Mouse (Mus musculus) heart, embryonic 11.5 days (tissue): Measurements from ENCODE around the gene Sephs2. TPM values are rescaled to one million over a fixed set of nuclear protein-coding genes. Genes with fewer than 3 reads are reported as not detected.
A peak's percentile ranks its signal among the peaks of the same experiment; 100 is the strongest.

ENCODE experiments used
- ATAC-seq: fragments of 200-750 bp; cut with Nextera tagmentation; replicated peaks from 2 replicates; pipeline ENCODE4 v1.8.0; 2017; ENCODE audit warnings: moderate library complexity; ENCODE audit not compliant: insufficient number of reproducible peaks, low FRiP score, low TSS enrichment
- H3K27ac ChIP-seq: fragments of 300-500 bp; sonication (generic); 2 replicates; pipeline ENCODE4 v1.5.1; 2014; ENCODE audit warnings: mild to moderate bottlenecking, low read depth, low read length
- H3K27me3 ChIP-seq: fragments of 300-500 bp; sonication (generic); 2 replicates; pipeline ENCODE4 v1.6.1; 2014; ENCODE audit warnings: mild to moderate bottlenecking, low read length, mixed read lengths; ENCODE audit not compliant: control insufficient read depth, insufficient read depth
- H3K36me3 ChIP-seq: fragments of 300-500 bp; sonication (generic); 2 replicates; pipeline ENCODE4 v1.6.1; 2014; ENCODE audit warnings: mild to moderate bottlenecking, low read length, moderate library complexity, mixed read lengths; ENCODE audit not compliant: control insufficient read depth, insufficient read depth
- H3K4me1 ChIP-seq: fragments of 300-500 bp; sonication (generic); 2 replicates; pipeline ENCODE4 v1.6.1; 2014; ENCODE audit warnings: low read length; ENCODE audit not compliant: control insufficient read depth, insufficient read depth
- H3K4me2 ChIP-seq: fragments of 300-500 bp; sonication (generic); 2 replicates; pipeline ENCODE4 v1.6.1; 2014; ENCODE audit warnings: mild to moderate bottlenecking, moderate library complexity
- H3K4me3 ChIP-seq: fragments of 300-500 bp; sonication (generic); 2 replicates; pipeline ENCODE4 v1.5.1; 2014; ENCODE audit warnings: low read depth, low read length
- H3K9ac ChIP-seq: fragments of 300-500 bp; sonication (generic); 2 replicates; pipeline ENCODE4 v1.6.1; 2014; ENCODE audit warnings: mild to moderate bottlenecking, low read depth, low read length, moderate library complexity
- H3K9me3 ChIP-seq: fragments of 300-500 bp; sonication (generic); replicated peaks from 2 replicates; pipeline ENCODE4 v1.6.1; 2016; ENCODE audit warnings: low read length; ENCODE audit not compliant: control insufficient read depth
- WGBS: fragments of 180-500 bp; shearing (Covaris S2); extraction: QIAGEN DNeasy Blood & Tissue Kit; methylation state at CpG from one replicate; pipeline ENCODE4 v1.1.7; 2014; ENCODE audit not compliant: insufficient replicate concordance; 5-methylcytosine and 5-hydroxymethylcytosine counted together
- polyA plus RNA-seq: library from polyadenylated mRNA; unstranded; fragments of >200 nt; fragmentation: Nextera tagmentation; extraction: Ambion mirVana; gene quantifications from 2 replicates; pipeline ENCODE4 v1.2.1, GENCODE M21; 2014

Gene Sephs2
- polyA plus RNA-seq, 1 experiment from 2014 or later: 87.8 TPM

DNA sequence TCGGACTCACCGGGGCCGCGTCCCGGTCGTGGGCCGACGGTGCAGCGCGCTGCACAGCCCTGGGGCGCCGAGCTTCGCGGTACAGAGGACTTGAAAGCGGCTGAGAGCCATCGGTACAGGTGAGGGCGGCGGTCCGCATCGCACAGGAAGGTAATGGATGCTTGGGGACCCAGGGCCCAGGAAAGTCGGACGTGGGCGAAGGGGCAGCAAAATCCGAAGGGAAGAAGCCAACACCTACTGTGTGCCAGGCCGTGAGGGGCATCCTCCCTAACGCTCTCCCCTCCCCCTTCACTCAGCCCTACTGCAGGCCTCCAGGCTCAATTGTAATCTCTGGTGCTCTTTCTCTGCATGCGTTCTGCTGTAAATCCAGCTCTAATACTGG is 40.5 kb downstream of the Sephs2 start:
- peak overlapping the region; percentile 99 for H3K27ac ChIP-seq
- H3K27me3 ChIP-seq: no peaks in the 10 kb centered on the region
- no peaks in the 10 kb centered on the region for H3K9me3 ChIP-seq
- under 1% methylated on average over 27 of the region's 27 CpGs for WGBS
- H3K4me2 ChIP-seq: peak overlapping the region; percentile 85
- peaks cover 16% of the 10 kb centered on the region for H3K4me1 ChIP-seq
- peaks cover 29% of the 10 kb centered on the region for H3K36me3 ChIP-seq
- peak overlapping the region; percentile 98 for H3K9ac ChIP-seq
- H3K4me3 ChIP-seq: peak overlapping the region; percentile 98
- peak; percentile 13 for ATAC-seq

DNA sequence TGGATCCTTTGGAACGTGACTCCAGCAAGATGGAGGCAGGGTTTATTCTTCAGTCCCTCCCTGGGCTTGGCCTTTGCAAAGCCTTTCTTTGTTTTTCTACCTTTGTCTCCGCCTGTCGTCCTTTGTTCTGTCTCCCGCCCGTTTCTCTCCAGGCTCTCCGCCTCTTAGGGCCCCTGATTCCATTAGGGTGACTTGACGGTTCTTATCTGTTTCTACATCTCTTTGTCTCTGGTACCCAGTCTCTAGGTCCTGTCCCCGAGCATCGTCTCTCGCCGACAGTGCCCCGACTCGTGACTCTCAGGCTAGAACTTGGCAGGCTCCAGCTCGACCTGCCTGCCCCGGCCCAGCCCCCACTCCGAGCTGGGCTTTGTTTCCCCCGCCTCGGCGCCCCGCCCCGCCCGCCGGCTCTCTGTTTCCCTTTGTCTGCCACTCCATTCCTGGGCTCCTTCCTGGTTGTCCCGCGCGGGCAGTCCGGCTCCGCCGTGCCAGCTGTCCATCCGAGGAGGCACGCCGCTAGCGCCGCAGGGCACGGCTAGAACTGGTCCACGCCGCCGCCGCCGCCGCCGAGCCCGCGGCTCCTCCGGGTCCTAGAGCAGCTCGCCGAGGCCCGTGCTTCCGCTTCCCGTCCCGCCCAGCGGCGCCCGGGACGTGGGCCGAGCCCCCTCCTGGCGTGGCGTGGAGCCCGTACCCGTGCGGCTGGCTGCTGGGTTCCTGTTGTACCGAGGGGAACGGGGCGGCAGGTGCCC is 41.1 kb downstream of the Sephs2 start, which contains the start of the genes Zfp553 and Sept1:
TSS of gene Zfp553 (plus strand) at position 440 of the 746 bp plus-strand sequence.
TSS of gene Sept1 (minus strand) at position 509 of the 746 bp plus-strand sequence.
- peak within 1 kb of the TSS; percentile 85 for H3K4me2 ChIP-seq
- under 1% methylated on average over 63 of the region's 64 CpGs for WGBS
- no peaks in the 10 kb centered on the region for H3K27me3 ChIP-seq
- H3K9ac ChIP-seq: peak within 1 kb of the TSS; percentile 98
- H3K4me3 ChIP-seq: peak within 1 kb of the TSS; percentile 98
- peak within 1 kb of the TSS; percentile 99 for H3K27ac ChIP-seq
- H3K36me3 ChIP-seq: peaks cover 24% of the 10 kb centered on the region
- H3K9me3 ChIP-seq: no peaks in the 10 kb centered on the region
- H3K4me1 ChIP-seq: peaks cover 16% of the 10 kb centered on the region
- ATAC-seq: peak; percentile 86

DNA sequence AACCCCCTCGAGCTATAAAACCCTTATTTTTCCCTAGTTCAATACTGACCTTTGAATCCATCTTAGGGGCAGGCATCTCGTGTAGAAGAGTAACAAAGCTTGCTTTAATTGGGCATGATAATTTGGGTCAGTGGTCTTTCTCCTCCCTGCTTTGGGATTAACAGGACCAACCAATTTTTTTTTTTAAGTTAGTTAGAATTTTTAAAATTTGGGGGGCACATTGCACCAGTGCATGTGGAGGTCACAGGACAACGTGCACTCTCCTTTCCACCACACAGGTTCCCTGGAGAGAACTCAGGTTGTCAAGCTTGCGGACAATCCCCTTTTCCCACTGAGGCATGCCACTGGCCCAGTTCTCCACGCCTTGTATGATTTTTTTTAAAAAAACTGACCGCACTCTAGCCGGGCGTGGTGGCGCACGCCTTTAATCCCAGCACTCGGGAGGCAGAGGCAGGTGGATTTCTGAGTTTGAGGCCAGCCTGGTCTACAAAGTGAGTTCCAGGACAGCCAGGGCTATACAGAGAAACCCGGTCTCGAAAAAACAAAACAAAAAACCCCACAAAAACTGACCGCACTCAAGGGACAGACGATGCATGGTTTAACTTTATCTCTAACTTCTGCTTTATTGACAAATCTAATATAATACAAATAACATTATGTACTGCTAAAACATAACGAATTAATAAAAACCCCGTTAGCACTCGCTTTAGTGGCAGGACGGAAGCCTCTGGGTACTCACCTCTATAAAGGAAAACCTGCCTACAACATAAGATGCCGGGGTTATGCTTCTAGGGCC is 41.8 kb downstream of the Sephs2 start:
- Histone ChIP-seq H3K4me2 (peak overlapping the region; percentile 85), H3K27ac (peak overlapping the region; percentile 99), H3K4me3 (peak overlapping the region; percentile 98), H3K9ac (peak overlapping the region; percentile 98), H3K36me3 (peaks cover 18% of the 10 kb centered on the region), H3K4me1 (peaks cover 16% of the 10 kb centered on the region), H3K9me3 (no peaks in the 10 kb centered on the region), H3K27me3 (no peaks in the 10 kb centered on the region)
- 9% methylated on average over 20 of the region's 20 CpGs for WGBS
- ATAC-seq: no peak

GRCm38 (mm10) chr7:127231376-127231775 is 42.5 kb downstream of the Sephs2 start:
- H3K4me2 ChIP-seq: peak overlapping the region; percentile 85
- ATAC-seq: no peak
- peak overlapping the region; percentile 98 for H3K9ac ChIP-seq
- H3K36me3 ChIP-seq: peaks cover 12% of the 10 kb centered on the region
- 78% methylated on average over 3 of the region's 3 CpGs for WGBS
- 0 out of 2 replicates have a peak overlapping the region, but pooled peaks have one; percentile 99 for H3K27ac ChIP-seq
- H3K4me1 ChIP-seq: peaks cover 16% of the 10 kb centered on the region
- H3K4me3 ChIP-seq: peak overlapping the region; percentile 98
- H3K27me3 ChIP-seq: no peaks in the 10 kb centered on the region
- H3K9me3 ChIP-seq: no peaks in the 10 kb centered on the region

DNA sequence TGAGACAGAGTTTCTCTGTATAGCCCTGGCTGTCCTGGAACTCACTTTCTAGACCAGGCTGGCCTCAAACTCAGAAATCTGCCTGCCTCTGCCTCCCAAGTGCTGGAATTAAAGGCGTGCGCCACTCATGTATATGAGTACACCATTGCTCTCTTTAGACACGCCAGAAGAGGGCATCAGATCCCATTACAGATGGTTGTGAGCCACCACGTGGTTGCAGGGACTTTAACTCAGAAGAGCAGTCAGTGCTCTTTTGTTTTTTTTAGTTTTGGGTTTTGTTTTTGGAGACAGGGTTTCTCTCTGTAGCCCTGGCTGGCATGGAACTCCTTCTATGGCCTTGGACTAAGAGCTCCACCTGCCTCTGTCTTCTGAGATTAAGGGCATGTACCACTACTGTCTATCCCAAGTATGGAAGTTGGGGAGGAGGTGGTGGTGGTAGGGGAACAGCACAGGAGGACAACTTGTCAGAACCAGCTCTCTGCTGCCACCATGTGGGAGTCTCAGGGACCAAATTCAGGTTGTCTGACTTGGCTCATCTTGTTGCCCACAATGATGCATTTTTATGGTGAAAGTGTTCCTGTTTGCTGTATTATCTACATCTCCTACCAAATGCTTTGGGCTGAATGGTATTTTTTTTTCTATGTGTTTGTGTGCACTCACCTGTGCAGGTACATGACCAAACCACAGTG is 45.1 kb downstream of the Sephs2 start:
- ATAC-seq: no peak
- Histone ChIP-seq H3K4me2 (no peak overlapping the region), H3K9ac (no peak overlapping the region), H3K36me3 (no peaks in the 10 kb centered on the region), H3K9me3 (no peaks in the 10 kb centered on the region), H3K4me3 (no peak overlapping the region), H3K27ac (no peak overlapping the region), H3K27me3 (no peaks in the 10 kb centered on the region), H3K4me1 (peaks cover 16% of the 10 kb centered on the region)
- 59% methylated on average over 4 of the region's 4 CpGs for WGBS

DNA sequence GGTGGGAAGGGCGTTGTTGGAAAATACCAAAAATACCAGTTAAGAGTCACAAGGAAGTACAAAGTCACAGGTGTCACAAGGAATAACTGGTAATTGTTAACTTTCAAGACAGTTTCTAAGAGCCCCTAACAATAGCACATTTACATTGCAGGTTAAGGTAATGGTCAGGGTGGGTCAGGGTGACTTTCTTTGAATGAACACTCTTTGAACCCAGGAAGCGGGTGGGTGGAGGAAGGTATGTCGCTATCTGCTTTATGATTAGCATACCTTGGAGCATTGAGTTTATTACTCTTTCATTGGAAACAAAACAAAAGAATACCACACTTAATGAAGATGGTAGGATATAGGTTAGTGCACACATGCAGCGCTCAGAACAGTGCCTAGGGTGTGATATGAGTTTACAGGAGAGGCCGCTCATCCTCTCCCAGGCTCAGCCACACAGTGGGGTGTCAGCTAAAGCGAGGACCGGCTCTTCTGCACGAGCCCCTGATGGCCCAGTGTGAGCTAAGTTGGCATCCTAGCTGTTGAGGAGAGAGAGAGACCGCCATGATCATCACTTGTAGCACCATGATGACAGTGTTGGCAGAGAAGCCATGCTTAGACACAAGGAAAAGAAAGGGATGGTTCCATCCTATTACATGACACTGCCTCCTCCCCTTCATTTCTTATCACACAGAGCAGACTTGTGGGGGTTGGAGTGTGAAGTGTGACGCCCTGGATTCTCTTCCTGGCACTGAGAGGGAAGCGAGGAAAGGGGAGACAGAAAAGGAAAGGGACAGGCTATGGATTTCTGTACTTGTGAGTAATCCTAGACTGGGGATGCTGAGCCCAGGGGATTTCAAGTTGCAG is 48.5 kb downstream of the Sephs2 start:
- peak; percentile 60; the same call in 1 of the 2 replicates for ATAC-seq
- Histone ChIP-seq H3K36me3 (no peaks in the 10 kb centered on the region), H3K4me2 (no peak overlapping the region), H3K27ac (0 out of 2 replicates have a peak overlapping the region, but pooled peaks have one; percentile 50), H3K9me3 (no peaks in the 10 kb centered on the region), H3K4me3 (no peak overlapping the region), H3K27me3 (no peaks in the 10 kb centered on the region), H3K4me1 (0 out of 2 replicates have a peak, but pooled peaks cover 4% of the 10 kb centered on the region), H3K9ac (no peak overlapping the region)
- WGBS: 65% methylated on average over 11 of the region's 11 CpGs

DNA sequence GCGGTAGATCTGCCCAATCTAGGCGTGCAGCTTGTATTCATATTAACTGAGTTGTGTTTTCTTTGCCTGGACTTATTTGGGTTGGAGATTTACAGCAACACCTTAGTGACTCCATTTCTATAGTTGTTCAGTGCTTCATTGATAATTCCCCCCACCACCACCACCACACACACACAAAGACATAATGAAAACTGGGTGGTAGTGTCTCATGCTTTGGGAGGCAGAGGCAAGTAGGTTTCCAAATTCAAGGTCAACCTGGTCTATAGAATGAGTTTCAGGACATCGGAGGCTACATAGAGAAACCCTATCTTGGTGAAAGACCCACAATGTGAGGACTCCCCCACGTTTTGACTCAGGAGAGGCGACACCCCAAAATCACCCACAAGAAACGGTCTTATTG is 49.2 kb downstream of the Sephs2 start:
- Histone ChIP-seq H3K4me1 (no peaks in the 10 kb centered on the region), H3K4me3 (no peak overlapping the region), H3K9ac (no peak overlapping the region), H3K4me2 (no peak overlapping the region), H3K27ac (no peak overlapping the region), H3K9me3 (no peaks in the 10 kb centered on the region), H3K27me3 (no peaks in the 10 kb centered on the region), H3K36me3 (no peaks in the 10 kb centered on the region)
- no peak for ATAC-seq
- 89% methylated on average over 6 of the region's 6 CpGs for WGBS
